Mouse (Mus musculus): ENCODE results near the gene Fancg.

DNA sequence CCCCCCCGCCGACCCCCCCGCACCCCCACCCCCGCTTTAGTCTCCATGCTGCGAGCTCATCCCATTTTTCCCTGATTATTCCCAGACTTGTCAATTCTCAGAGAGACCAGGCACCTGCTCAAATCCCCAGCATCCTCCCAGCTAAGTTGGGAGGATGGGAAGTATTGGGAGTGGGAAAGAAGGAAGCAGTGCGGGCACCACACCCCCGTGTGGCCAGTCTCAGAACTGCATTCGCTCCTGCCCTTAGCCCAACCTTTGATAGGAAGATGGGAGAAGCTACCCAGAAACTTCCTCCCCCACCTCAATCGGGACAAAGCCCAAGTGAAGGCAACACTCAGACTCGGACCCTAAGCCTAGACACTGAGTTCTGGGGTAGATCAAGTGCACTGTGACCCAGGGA is 56.0 kb downstream of the Fancg start:
- TF ChIP-seq POLR2A (IDR thresholded peaks at IDR 0.05; ENCODE audit: control insufficient read depth in 1 of 2, insufficient read depth in 1 of 2, low read depth in 1 of 2, low read length in 2 of 2, poor library complexity in 1 of 2) (no peak), EP300 (IDR thresholded peaks at IDR 0.05; ENCODE audit: low read depth in 1 of 2, low read length in 2 of 2) (no peak), MYC (IDR thresholded peaks at IDR 0.05; ENCODE audit: low read depth, low read length) (no peak), JUND (IDR thresholded peaks at IDR 0.05; ENCODE audit: low read depth, low read length) (no peak), CTCF (IDR thresholded peaks at IDR 0.05 in 2 of 3, conservative IDR thresholded peaks at IDR 0.05 in 1 of 3; ENCODE audit: control insufficient read depth in 1 of 3, insufficient read depth in 1 of 3, low read depth in 2 of 3, low read length in 3 of 3, poor library complexity in 1 of 3, severe bottlenecking in 1 of 3) (peak; percentile 78 to 97 (median 87)), POLR2AphosphoS5 (IDR thresholded peaks at IDR 0.05; ENCODE audit: borderline replicate concordance, low read depth, low read length) (no peak), RCOR1 (IDR thresholded peaks at IDR 0.05; ENCODE audit: low read depth, low read length) (no peak), BHLHE40 (IDR thresholded peaks at IDR 0.05; ENCODE audit: borderline replicate concordance, low read depth, low read length) (no peak), MXI1 (IDR thresholded peaks at IDR 0.05; ENCODE audit: low read depth, low read length) (no peak)
